Mouse (Mus musculus): ENCODE measurements around the gene Mbd3.

- TF ChIP-seq CTCF (IDR thresholded peaks at IDR 0.05; ENCODE audit: low read depth, low read length) (no peak), POLR2A (IDR thresholded peaks at IDR 0.05; ENCODE audit: extremely low read depth, insufficient read depth, low read length) (no peak)
Measured at GRCm38 (mm10) chr10:80421651-80422472, 22.5 kb upstream of the Mbd3 start.

Data from liver, adult 2 months (tissue).